Mouse (Mus musculus): ENCODE data around the gene Ets1.

- TF ChIP-seq GATA1 (IDR thresholded peaks at IDR 0.05; ENCODE audit: borderline replicate concordance, low read length) = no peak
- TF ChIP-seq FLI1 (IDR thresholded peaks at IDR 0.05; ENCODE audit: low read length) = no peak
These were observed 60.7 kb downstream of the Ets1 start for GRCm38 (mm10) chr9:32696717-32697116.
